Mouse (Mus musculus) A20 (cell line): Measurements from ENCODE around the gene Mrps7.
A peak's percentile ranks its signal among the peaks of the same experiment; 100 is the strongest.

Source experiments
- DNase-seq: peaks from one replicate; pipeline ENCODE4 v3.0.0-alpha.2; 2011; ENCODE audit warnings: low read depth, low spot score

Gene Mrps7

DNA sequence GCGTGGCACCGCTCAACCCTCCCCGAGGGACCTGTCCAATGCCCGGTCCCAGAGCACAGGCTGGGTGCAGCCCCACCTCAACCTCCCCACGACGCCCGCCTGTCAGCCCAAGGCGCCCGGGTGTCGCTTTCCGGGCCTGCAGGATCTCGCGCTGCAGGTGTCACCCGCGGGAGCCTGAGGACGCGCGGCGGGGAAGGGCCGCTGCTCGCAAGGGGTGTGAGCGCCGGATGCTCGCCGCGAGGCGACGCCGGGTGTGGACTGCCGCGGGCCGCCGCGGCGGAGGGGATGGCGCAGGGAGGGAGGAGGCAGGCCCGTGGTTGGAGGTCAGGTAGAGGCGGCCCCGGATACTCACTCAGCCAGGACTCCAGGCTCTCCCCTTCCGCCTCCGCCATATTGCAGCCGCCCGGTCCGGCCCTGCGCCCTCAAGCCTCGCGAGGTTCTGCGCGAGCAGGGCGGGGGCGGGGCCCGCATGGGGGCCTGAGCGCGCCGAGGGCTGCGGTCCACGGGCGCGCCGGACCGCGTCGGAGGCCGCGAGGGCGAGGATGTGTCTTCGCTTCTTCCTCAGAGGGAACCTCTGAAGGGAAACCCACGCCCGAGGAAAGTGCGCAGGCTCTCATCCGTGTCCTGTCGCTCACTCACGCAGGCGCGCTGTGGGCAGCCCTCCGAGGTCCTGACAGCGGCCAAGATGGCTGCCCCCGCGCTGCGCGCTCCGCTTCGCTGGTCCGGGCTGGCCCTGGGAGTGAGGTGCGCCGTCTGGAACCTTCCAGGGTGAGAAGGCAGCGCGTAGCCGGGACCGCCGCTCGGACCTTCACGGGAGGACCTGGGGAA, at the start of gene Mrps7, which contains the start of gene Gga3:
Gene Mrps7 (plus strand): TSS at position 450 of the 828 bp plus-strand sequence.
Gene Gga3 (minus strand): TSS at position 576 of the 828 bp plus-strand sequence.
- peak; percentile 99 for DNase-seq

DNA sequence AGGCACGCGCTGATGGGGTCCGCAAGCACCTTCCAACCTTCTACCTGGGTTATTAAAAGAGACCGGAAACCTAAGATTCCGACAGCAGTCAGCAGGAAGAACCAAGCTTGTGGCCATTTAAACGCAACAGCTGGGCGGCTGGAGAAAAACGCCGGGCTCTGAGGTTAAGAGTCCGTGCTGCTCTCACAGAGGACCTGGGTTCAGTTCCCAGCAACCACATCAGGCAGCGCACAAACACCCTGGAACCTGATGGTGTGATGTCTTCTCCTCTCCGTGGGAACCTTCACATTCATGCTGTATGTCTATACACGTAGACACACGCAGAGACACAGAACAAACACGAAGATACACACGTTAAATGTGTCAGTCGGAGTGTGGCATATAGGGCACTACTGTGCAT, 48.0 kb upstream of the Mrps7 start:
- DNase-seq: no peak

DNA sequence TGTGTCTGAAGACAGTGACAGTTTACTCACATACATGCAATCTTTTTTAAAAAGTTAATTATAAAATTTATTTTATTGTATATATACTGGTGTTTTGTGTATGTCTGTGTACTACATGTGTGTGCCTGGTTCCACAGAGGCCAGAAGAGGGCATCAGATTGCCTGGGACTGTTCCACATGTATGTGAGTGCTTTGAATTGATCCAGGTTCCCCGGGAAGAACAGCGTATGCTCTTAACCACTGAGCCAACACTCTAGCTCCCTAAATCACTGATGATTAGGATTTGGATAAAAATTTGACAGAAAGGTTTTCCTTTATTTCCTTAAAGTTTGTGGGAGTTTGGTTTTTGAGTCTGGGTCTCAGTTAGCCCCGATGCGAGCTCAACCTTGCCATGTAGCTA, 40.3 kb upstream of the Mrps7 start:
- DNase-seq: peak; percentile 84

DNA sequence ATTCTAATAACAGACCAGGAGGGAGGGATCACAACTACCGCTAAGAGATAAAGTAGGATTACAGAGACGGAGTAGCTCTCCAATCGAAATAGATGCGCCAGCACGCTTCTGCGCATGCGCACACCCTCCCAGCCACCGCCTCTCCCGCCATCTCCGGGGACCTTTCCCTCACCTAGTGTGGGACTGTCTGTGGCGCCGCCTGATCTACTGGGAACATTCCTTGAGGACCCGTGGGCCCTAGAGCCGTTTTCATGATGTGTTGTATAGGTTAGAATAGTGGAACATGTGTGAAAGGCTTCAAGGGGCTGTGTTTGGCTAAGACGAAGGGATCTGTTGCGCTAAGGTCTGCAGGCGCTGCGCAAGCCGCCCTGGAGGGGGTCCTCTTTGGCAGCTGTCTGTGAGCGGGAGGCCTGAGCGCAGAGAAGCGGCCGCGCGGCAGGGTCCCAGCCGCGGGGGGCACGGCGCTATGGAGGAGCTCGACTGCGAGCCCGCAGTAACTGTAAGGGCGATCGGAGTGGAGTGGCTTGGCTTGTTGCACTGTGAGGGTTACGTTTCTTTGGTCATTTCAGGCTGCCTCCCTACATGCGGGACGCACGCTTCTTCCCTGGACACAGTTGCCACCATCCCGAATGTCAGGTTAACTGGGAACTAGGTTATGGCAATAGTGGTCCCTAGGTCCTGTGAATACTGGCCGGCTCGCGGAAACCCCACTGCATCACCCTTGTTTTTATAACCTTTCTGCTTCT, 39.5 kb upstream of the Mrps7 start, which contains the start of gene Nup85:
Gene Nup85 (plus strand): TSS at position 371 of the 746 bp plus-strand sequence.
- DNase-seq: peak; percentile 100

DNA sequence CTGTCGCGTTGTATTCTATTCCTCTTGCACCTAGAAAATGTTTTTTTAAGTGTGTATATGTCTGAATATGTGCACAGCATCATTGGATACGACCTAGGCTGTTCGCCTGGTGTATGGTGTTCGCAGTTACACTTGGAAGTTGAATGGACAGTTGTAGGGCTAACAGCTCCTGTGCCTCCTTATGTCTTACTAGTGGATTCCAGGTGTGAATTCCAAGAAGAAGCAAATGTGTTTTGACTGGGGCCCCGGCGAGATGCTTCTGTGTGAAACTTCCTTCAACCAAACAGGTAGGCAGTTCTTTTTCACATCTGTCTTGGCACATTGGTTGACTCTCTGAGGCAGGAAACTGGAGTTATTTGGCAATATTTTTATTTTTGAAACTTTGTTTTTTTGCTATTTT, 38.8 kb upstream of the Mrps7 start:
- DNase-seq: no peak

DNA sequence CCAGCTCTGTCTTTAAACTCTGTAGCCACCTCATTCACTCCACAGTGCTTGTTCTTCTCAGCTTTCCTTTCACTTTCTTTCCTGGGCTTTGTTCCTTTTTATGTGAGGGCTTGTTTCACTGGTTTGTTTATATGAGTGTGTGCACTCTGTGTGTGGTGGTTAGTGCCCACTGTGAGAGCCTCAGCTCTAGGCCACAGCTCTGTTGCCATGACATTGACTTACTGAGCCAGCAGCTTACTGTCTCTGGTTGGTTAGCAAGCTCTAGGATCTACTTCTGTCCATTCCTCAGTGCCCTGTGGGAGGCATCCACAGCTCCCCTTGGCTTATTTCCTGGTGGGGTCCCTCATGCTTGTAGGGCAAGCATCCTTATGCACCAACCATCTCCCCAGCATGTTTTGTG, 24.6 kb upstream of the Mrps7 start:
- DNase-seq: peak; percentile 59

DNA sequence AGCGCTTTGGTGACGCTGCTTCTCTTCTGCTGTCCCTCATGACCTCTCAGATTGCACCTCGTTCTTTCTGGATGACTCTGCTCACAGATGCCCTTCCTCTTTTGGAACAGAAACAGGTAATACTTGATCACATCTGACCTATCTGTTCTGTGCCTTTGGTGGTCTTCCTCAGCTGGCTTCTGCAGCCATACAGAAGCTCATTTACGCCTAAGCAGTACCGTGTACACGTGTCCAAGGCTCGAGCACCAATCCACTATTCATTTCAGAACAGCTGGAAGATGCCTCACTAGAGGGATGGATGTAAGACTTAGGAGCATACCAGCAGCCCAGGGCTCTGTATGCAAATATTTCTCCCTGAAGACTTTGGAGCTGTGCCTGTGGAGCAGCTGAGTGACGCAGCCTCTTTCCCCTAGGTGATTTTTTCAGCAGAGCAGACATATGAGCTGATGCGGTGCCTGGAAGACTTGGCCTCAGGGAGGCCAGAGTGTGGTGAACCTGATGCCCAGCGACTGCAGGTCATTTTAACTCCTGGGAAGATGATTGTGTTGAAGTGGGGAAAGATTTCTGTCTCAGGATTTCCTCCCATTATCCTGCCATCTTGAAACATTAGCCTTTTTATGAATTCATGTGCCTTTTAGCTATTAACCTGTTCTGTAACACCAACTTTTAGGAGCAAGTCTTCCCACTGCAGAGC, 20.7 kb upstream of the Mrps7 start:
- peak; percentile 94 for DNase-seq

DNA sequence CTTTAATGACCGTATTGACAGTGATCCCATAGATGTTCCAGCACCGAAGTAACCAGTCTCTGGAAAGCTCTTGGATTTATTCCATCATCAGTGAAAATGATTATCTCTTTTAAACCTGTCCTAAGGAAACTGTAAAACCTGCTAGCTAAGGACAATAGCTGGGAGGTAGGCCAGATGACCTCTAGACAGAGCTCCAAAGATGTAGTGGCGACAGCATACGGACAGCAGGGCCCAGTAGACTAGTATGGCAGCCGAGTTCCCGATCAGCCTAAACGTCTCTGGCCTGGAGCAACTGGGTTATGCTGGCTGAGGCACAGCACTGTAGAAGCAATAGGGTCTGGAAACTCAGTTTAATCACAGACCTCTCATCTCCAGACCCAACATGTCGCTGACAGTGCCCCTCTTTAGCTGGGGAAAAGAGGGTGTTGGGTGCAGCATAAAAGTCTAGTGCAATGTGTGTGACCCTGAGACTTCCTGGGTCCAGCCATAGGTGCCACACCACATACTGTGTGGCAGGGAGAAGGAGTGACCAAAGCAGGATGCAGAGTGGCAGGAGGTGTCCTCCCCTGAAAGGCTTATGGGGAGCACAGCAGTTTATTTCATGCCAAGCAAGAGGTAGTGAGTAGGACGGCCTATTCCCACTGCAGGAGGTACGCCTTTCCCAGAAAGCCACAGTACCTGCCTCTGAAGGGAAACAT, 19.2 kb upstream of the Mrps7 start:
- DNase-seq: no peak

DNA sequence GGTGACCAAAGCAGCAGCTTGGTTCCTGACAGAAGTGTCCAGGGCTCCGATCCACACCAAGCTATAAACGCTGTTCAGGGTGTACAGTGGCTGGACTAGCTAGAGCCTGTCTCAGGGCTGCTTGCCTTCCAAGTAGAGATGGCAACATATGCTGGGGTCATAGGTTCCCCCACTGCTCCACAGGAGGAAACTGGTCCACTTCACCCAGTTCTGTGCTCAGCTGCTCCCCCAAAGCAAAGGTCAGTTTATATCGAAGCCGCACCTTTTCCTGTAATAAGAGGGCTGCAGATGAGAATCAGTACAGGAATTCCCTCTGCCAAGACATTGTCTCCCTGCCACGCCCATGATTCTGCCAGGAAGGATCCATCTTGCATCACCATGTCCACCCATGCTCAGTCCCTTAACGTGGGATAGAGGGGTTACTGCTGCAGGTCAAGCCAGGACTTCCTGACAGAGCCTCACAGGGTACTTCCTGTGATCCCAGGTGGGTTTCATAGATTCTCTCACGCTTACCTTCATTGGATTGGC, 18.1 kb upstream of the Mrps7 start:
- no peak for DNase-seq

DNA sequence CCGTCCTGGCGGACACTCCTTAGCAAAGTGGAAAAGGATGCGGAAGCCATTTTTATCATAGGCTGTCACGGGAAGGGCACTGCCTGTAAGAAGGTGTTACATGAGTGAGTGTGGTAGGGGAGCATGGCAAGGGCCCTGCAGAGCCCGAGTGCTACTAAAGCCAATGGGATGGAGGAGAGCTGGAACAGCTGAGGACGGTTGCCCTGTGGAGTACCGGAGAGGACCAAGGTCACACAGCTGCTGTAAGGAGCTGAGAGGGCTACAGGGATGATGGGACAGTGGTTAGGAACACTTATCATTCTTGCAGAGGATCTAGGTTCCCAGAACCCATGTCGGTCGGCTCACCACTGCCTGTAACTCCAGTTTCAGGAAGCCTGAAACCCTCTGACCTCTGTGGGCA, 17.3 kb upstream of the Mrps7 start:
- no peak for DNase-seq

DNA sequence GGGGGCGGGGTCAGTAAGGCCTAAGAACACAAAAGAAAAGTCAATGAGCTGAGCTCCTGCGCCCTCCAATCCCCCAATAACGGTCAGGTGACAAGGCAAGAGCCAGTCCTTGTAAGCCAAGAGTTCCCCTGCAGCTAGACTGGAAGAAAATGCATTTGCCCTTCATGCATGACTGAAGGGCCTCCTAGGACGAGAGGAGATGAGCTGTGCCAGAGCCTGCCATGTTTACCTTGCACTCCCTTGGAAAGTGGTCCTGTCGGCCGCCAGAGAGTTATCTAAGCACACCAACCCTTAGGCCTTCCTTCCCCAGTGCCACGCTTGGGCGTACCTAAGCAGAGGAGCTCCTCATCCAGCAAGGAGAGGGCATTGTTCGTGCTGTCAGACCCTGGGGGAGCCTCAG, 15.7 kb upstream of the Mrps7 start:
- DNase-seq: no peak

DNA sequence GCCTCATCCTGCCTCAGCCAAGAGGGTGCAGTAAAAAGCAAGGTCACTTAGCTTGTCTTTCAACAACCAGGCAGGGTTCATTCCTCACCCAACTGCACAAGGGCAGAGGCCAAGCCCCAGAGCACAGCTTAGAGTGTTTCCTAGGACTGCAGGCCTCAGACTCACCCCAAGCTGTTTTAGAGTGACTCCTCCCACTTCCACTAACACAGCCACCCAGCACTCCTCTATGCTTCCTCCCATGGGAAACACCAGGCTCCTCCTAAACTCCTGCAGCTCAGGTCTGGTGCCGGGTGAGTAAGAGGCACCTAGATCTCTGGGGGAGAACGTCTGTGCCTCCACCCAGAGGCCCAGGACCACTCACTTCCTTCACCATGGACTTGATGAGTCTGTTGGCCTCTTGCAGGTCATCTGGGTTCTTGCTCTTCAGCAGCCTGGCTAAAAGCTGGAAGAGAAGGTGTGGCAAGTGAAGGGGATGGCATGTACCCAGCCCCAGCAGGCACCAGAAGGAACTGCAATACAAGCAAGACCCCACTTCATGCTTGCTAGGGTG, 13.1 kb upstream of the Mrps7 start:
- no peak for DNase-seq

DNA sequence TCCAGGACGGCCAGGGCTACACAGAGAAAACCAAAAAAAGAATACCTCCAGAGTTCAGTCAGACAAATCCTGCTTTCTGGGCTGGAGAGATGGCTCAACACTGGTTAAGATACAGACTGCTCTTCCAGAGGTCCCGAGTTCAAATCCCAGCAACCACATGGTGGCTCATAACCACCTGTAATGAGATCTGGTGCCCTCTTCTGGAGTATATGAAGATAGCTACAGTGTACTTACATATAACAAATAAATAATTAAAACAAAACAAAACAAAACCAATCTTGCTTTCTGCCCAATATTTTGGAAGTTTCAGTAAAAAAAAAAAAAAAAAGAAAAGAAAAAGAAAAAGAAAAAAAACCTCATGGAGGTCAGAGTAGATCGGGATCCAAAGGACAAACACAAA, 8.5 kb upstream of the Mrps7 start:
- DNase-seq: peak; percentile 64

DNA sequence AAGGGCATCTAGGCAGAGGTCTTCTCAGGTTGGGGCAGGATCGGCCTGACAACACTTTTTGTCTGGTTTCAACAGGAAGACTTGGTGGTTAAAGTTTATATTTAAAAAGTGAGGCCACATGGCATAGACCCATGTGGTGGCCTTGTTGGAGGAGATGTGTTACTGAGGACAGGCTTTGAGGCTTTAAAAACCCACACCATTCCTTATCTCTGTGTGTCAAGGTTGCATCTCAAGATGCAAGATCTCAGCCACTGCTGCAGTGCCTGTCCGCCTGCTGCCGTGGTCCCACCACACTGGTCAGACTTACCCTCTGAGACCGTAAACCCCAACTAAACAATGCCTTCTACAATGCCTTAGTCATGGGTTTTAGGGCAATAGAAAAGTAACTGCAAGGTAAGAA, 5.4 kb upstream of the Mrps7 start:
- DNase-seq: no peak

DNA sequence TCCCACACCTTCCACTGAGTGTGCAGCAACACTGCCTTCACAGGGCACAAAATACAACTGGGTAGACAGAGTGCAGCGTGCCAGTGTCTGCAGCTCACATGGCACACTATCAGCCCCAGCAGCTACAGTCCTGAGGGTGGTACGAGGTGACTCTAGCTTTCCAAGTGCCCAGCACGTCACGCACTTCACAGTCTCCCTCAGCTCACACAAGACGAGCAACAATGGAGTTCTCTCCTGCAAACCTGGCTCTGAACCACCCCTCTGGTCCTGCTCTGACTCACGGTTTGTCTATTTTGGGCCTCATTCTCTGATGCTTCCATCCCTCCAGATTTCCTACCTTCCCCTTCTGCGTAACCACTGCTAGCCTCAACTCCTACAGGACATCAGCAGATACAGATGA, 4.0 kb upstream of the Mrps7 start:
- DNase-seq: no peak

DNA sequence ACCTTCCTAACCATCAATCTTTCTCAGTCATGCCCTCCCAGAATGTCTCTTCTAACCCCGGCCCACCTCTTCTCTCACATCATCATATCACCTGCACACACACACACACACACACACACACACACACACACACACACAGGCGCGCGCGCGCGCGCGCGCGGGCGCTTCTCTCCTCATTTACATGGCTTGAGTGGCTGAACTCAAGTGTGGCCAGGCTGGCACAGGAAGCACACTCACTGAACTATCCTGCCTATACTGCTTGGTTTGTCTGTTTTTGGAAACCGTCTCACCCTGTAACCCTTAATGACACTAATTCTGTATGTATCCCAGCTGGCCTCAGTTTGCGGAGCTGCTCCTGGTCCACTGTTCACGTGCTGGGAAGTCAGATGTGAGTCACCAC, 3.0 kb upstream of the Mrps7 start:
- peak; percentile 71 for DNase-seq

DNA sequence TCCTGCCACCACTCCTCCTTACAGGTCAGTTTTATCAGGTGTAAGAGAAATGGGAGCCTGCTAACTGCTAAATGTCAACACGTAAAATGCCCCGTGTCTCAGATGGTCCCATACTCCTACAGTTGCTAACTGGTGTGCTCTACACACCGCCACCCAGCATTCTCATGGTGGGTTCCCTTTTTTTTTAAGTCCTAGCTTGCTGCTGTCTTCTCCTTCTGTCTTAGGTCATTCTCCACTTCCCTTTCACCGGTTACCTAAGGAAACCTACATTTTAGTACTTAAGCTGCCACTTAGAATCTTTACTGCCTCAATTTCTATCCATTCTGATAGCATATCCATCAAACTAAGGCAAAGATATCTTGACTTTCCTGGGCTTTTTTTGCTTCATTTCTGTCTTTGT, 2.6 kb upstream of the Mrps7 start:
- peak; percentile 72 for DNase-seq

DNA sequence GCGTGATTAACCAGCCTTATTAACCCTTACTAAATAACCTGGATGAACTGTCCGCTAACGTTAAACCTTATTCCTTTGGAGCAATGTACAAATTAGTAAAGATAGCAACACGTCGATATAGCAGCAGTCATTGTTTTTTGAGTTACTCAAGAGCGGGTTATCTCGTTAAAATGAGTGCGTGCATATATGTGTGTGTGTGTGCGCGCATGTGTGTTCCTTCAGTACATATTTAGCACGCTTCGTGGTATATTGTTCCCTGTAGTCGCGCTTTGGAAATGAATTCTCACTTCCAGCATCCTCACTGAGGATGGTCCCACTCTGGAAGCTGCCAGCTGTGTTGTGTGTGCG, 623 bp upstream of the Mrps7 start:
- no peak for DNase-seq

DNA sequence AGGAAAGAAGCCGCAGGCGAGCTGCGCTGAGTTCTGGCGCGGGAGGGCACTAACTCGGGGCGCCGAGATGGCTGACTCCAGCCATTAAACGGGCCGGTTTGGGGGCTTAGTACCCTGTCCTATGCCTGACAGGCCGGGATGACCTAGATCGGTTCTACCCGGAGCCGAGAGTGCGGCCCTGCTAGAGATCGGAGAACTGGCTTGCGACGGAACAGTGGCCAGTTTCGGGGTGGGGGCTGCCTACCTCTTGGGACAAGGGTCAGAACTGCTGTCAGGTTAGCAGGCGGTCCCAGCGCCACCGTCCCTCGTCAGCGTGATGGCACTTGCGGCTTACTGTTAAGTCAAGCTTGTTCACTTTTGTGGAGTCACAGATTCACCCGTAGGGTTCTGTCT, 575 bp downstream of the Mrps7 start:
- no peak for DNase-seq

DNA sequence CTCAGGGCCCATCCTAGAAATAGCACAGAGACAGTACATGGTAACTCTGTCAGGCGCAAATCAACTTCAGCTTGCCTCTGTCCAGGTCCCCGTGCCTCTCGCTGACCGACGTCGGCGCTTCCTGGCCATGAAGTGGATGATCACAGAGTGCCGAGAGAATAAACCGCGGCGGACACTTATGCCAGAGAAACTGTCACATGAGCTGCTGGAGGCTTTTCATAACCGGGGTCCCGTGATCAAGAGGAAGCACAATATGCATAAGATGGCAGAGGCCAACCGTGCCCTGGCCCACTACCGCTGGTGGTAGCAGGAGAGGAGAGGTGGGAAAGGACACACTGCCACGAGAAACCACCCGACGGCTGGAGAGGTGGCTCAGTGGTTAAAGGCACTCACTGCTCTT, 3.0 kb downstream of the Mrps7 start:
- no peak for DNase-seq
